Mouse (Mus musculus) C2C12 (cell line): Measurements from ENCODE around the gene Ahnak2.

ENCODE experiments used
- CTCF ChIP-seq: IDR thresholded peaks from one replicate; pipeline ENCODE4 v1.5.1; 2011; ENCODE audit not compliant: control insufficient read depth, insufficient read depth, insufficient read length
- FOSL1 ChIP-seq: IDR thresholded peaks from one replicate; pipeline ENCODE4 v1.8.0; 2011; ENCODE audit warnings: mild to moderate bottlenecking, low read length; ENCODE audit not compliant: poor library complexity, insufficient read depth, severe bottlenecking

GRCm38 (mm10) chr12:112835046-112835445 lies 32.6 kb upstream of the Ahnak2 start:
- TF ChIP-seq CTCF (no peak), FOSL1 (no peak)
